Mouse (Mus musculus) right cerebral cortex, postnatal 14 days (tissue): ENCODE measurements at regions not wholly inside any gene's neighbourhood (a gene's known extent, or its start where the extent isn't known, plus 50 kb on each side); places are given as distances from the start of the nearest gene placed in this dataset.

ENCODE experiments used
- DNase-seq: peaks from one replicate; pipeline ENCODE4 v3.0.0; 2022

- no peak for DNase-seq
These were observed 160.0 kb upstream of the Ctnnb1 start for GRCm38 (mm10) chr9:120769056-120769455.

GRCm38 (mm10) chr9:120769679-120770078, 159.3 kb upstream of the Ctnnb1 start:
- no peak for DNase-seq

- no peak for DNase-seq
These were observed 158.1 kb upstream of the Ctnnb1 start for GRCm38 (mm10) chr9:120770886-120771285.

- no peak for DNase-seq
These were observed 157.0 kb upstream of the Ctnnb1 start for GRCm38 (mm10) chr9:120771896-120772530.

GRCm38 (mm10) chr9:120774251-120774650, 154.8 kb upstream of the Ctnnb1 start:
- no peak for DNase-seq

GRCm38 (mm10) chr9:120774772-120775171, 154.2 kb upstream of the Ctnnb1 start:
- DNase-seq = no peak

- DNase-seq = no peak
These were observed 153.3 kb upstream of the Ctnnb1 start for GRCm38 (mm10) chr9:120775721-120776120.

- no peak for DNase-seq
These were observed 152.5 kb upstream of the Ctnnb1 start for GRCm38 (mm10) chr9:120776456-120777001.

GRCm38 (mm10) chr9:120777016-120777415, 152.0 kb upstream of the Ctnnb1 start:
- no peak for DNase-seq

- no peak for DNase-seq
These were observed 151.5 kb upstream of the Ctnnb1 start for GRCm38 (mm10) chr9:120777501-120777900.

- DNase-seq = no peak
These were observed 150.6 kb upstream of the Ctnnb1 start for GRCm38 (mm10) chr9:120778423-120778822.

GRCm38 (mm10) chr9:120794210-120794609, 134.8 kb upstream of the Ctnnb1 start:
- DNase-seq = no peak

GRCm38 (mm10) chr9:120796111-120796880, 132.7 kb upstream of the Ctnnb1 start:
- no peak for DNase-seq

GRCm38 (mm10) chr9:120797996-120798663, 130.9 kb upstream of the Ctnnb1 start:
- peak; percentile 55 for DNase-seq

- DNase-seq = no peak
These were observed 130.1 kb upstream of the Ctnnb1 start for GRCm38 (mm10) chr9:120798901-120799300.

- no peak for DNase-seq
These were observed 126.4 kb upstream of the Ctnnb1 start for GRCm38 (mm10) chr9:120802646-120803045.

GRCm38 (mm10) chr9:120804760-120805294, 124.2 kb upstream of the Ctnnb1 start:
- no peak for DNase-seq

- peak; percentile 25 for DNase-seq
These were observed 120.1 kb upstream of the Ctnnb1 start for GRCm38 (mm10) chr9:120808741-120809425.

GRCm38 (mm10) chr9:120811522-120811921, 117.5 kb upstream of the Ctnnb1 start:
- no peak for DNase-seq

GRCm38 (mm10) chr9:120812667-120813210, 116.3 kb upstream of the Ctnnb1 start:
- no peak for DNase-seq

GRCm38 (mm10) chr9:120814286-120814685, 114.7 kb upstream of the Ctnnb1 start:
- no peak for DNase-seq

GRCm38 (mm10) chr9:120818726-120819317, 110.2 kb upstream of the Ctnnb1 start:
- no peak for DNase-seq
